ENCODE assay signal across 23 mouse cellular contexts in genomic region chr4:149844971-149845370, GRCm38 (mm10).
DNase-seq lines count a peak whose midpoint lies in the region; ATAC-seq and TF ChIP-seq lines count a peak whose summit lies in the region.
"Had no signal": no experiment of that assay in that cellular context is flagged by ENCODE, and none has a peak within 500 bp of the region (broad histone marks: within the 10 kb centered on the region; RNA-seq: fewer than 3 reads in every experiment).

No protein-coding gene starts in this region.

- WGBS in intestine, embryonic 15.5 days, result 54% methylated on average over 10 of the region's 10 CpGs
- 57% methylated on average over 10 of the region's 10 CpGs for WGBS in intestine, postnatal 0 days
- 45% methylated on average over 10 of the region's 10 CpGs for WGBS in lung, postnatal 0 days
- WGBS in limb, embryonic 10.5 days, result 89% methylated on average over 10 of the region's 10 CpGs
- 89% methylated on average over 10 of the region's 10 CpGs for WGBS in midbrain, embryonic 13.5 days
- WGBS in thymus, adult 2 months, result 92% methylated on average over 10 of the region's 10 CpGs

- H3K4me2 ChIP-seq in intestine, embryonic 15.5 days (replicated peaks), result no peak overlapping the region
- no peak overlapping the region for H3K4me2 ChIP-seq in intestine, postnatal 0 days (replicated peaks; ENCODE audit: low read depth)
- no peak overlapping the region for H3K4me2 ChIP-seq in lung, postnatal 0 days (replicated peaks; ENCODE audit: low read depth, low read length)
- no peak overlapping the region for H3K4me2 ChIP-seq in midbrain, embryonic 13.5 days (replicated peaks)
- H3K4me2 ChIP-seq: embryonic facial prominence, embryonic 15.5 days; forebrain, embryonic 15.5 days; heart, embryonic 13.5 days; hindbrain, embryonic 12.5 days; liver, embryonic 11.5 days; neural tube, embryonic 12.5 days had no signal

- no peak for ATAC-seq in intestine, embryonic 15.5 days
- ATAC-seq in intestine, postnatal 0 days, result no peak
- 0 out of 2 replicates have a peak, but pooled peaks have one; percentile 6 for ATAC-seq in lung, postnatal 0 days
- ATAC-seq in midbrain, embryonic 13.5 days, result no peak
- ATAC-seq: forebrain, embryonic 15.5 days; liver, postnatal 0 days had no signal

- no peaks in the 10 kb centered on the region for H3K36me3 ChIP-seq in intestine, embryonic 15.5 days
- no peaks in the 10 kb centered on the region for H3K36me3 ChIP-seq in intestine, postnatal 0 days (ENCODE audit: control insufficient read depth, insufficient read depth)
- H3K36me3 ChIP-seq in lung, postnatal 0 days (ENCODE audit: insufficient read depth, low read length), result no peaks in the 10 kb centered on the region
- H3K36me3 ChIP-seq in limb, embryonic 10.5 days, result no peaks in the 10 kb centered on the region
- H3K36me3 ChIP-seq in midbrain, embryonic 13.5 days, result no peaks in the 10 kb centered on the region
- no peaks in the 10 kb centered on the region for H3K36me3 ChIP-seq in thymus, adult 2 months (ENCODE audit: control insufficient read depth, insufficient read depth, low read length)
- H3K36me3 ChIP-seq: embryonic facial prominence, embryonic 15.5 days; forebrain, embryonic 15.5 days; heart, embryonic 13.5 days; hindbrain, embryonic 12.5 days; neural tube, embryonic 12.5 days had no signal

- no peak for DNase-seq in lung, postnatal 0 days (ENCODE audit: low spot score)
- no peak for DNase-seq in lung, postnatal 14 days
- DNase-seq in limb, embryonic 10.5 days (ENCODE audit: low spot score), result no peak
- no peak for DNase-seq in thymus, adult 2 months
- DNase-seq: adrenal gland, adult 8-10 months; cerebellum, adult 2 months; cerebellum, postnatal 25 days; heart, postnatal 14 days; layer of hippocampus, adult 9-11 months; liver, postnatal 0 days; lung, postnatal 10 days; midbrain, embryonic 14.5 days; retina, postnatal 1 day; thymus, postnatal 14 days had no signal

- no peaks in the 10 kb centered on the region for H3K27me3 ChIP-seq in intestine, embryonic 15.5 days (replicated peaks)
- no peaks in the 10 kb centered on the region for H3K27me3 ChIP-seq in intestine, postnatal 0 days (replicated peaks; ENCODE audit: control insufficient read depth, insufficient read depth, low read length)
- H3K27me3 ChIP-seq in lung, postnatal 0 days (replicated peaks; ENCODE audit: insufficient read depth, low read length), result no peaks in the 10 kb centered on the region
- H3K27me3 ChIP-seq in limb, embryonic 10.5 days (ENCODE audit: low read depth, poor library complexity, severe bottlenecking), result no peaks in the 10 kb centered on the region
- no peaks in the 10 kb centered on the region for H3K27me3 ChIP-seq in midbrain, embryonic 13.5 days
- no peaks in the 10 kb centered on the region for H3K27me3 ChIP-seq in thymus, adult 2 months (ENCODE audit: control insufficient read depth, insufficient read depth, low read length)
- H3K27me3 ChIP-seq: embryonic facial prominence, embryonic 15.5 days; forebrain, embryonic 15.5 days; heart, embryonic 13.5 days; hindbrain, embryonic 12.5 days; neural tube, embryonic 12.5 days had no signal

- no peak for TF ChIP-seq POLR2A in thymus, adult 2 months (IDR thresholded peaks at IDR 0.05; ENCODE audit: control insufficient read depth, extremely low read depth, insufficient read depth, low read length, poor library complexity)

- no peak for TF ChIP-seq CTCF in intestine, postnatal 0 days (IDR thresholded peaks at IDR 0.05; ENCODE audit: low read depth)
- TF ChIP-seq CTCF in lung, postnatal 0 days (IDR thresholded peaks at IDR 0.05), result no peak
- TF ChIP-seq CTCF in thymus, adult 2 months (IDR thresholded peaks at IDR 0.05; ENCODE audit: borderline replicate concordance, control insufficient read depth, extremely low read depth, insufficient read depth, low read length, poor library complexity), result no peak

- TF ChIP-seq EP300 in lung, postnatal 0 days (IDR thresholded peaks at IDR 0.05), result no peak

- no peaks in the 10 kb centered on the region for H3K9me3 ChIP-seq in intestine, embryonic 15.5 days
- H3K9me3 ChIP-seq in intestine, postnatal 0 days (ENCODE audit: control insufficient read depth), result no peaks in the 10 kb centered on the region
- no peaks in the 10 kb centered on the region for H3K9me3 ChIP-seq in lung, postnatal 0 days (ENCODE audit: low read length)
- no peaks in the 10 kb centered on the region for H3K9me3 ChIP-seq in limb, embryonic 10.5 days (replicated peaks)
- no peaks in the 10 kb centered on the region for H3K9me3 ChIP-seq in midbrain, embryonic 13.5 days
- H3K9me3 ChIP-seq: embryonic facial prominence, embryonic 15.5 days; forebrain, embryonic 15.5 days; heart, embryonic 13.5 days; hindbrain, embryonic 12.5 days; neural tube, embryonic 12.5 days had no signal

- peaks cover 9% of the 10 kb centered on the region for H3K4me1 ChIP-seq in intestine, embryonic 15.5 days (replicated peaks)
- no peaks in the 10 kb centered on the region for H3K4me1 ChIP-seq in intestine, postnatal 0 days (replicated peaks; ENCODE audit: control insufficient read depth, insufficient read depth, low read length)
- no peaks in the 10 kb centered on the region for H3K4me1 ChIP-seq in lung, postnatal 0 days (ENCODE audit: insufficient read depth, low read depth, low read length)
- peaks cover 20% of the 10 kb centered on the region for H3K4me1 ChIP-seq in limb, embryonic 10.5 days
- H3K4me1 ChIP-seq in midbrain, embryonic 13.5 days (replicated peaks), result no peaks in the 10 kb centered on the region
- peaks cover 6% of the 10 kb centered on the region for H3K4me1 ChIP-seq in thymus, adult 2 months (replicated peaks; ENCODE audit: control insufficient read depth, insufficient read depth, low read length)

- no peak overlapping the region for H3K4me3 ChIP-seq in intestine, embryonic 15.5 days (replicated peaks)
- H3K4me3 ChIP-seq in intestine, postnatal 0 days (ENCODE audit: low read depth, low read length), result no peak overlapping the region
- no peak overlapping the region for H3K4me3 ChIP-seq in lung, postnatal 0 days (ENCODE audit: low read depth, low read length)
- no peak overlapping the region for H3K4me3 ChIP-seq in limb, embryonic 10.5 days
- no peak overlapping the region for H3K4me3 ChIP-seq in midbrain, embryonic 13.5 days (replicated peaks)
- H3K4me3 ChIP-seq in thymus, adult 2 months (ENCODE audit: control insufficient read depth, insufficient read depth, low read length), result no peak overlapping the region
- H3K4me3 ChIP-seq: embryonic facial prominence, embryonic 15.5 days; forebrain, embryonic 15.5 days; heart, embryonic 13.5 days; hindbrain, embryonic 12.5 days; neural tube, embryonic 12.5 days had no signal

- 0 out of 2 replicates have a peak overlapping the region, but pooled peaks have one; percentile 3 for H3K27ac ChIP-seq in intestine, embryonic 15.5 days
- no peak overlapping the region for H3K27ac ChIP-seq in intestine, postnatal 0 days (ENCODE audit: low read depth, low read length)
- no peak overlapping the region for H3K27ac ChIP-seq in lung, postnatal 0 days (ENCODE audit: low read length)
- H3K27ac ChIP-seq in limb, embryonic 10.5 days, result peak overlapping the region; percentile 7; the same call in 1 of the 2 replicates
- H3K27ac ChIP-seq in midbrain, embryonic 13.5 days, result no peak overlapping the region
- H3K27ac ChIP-seq in thymus, adult 2 months (ENCODE audit: control insufficient read depth, insufficient read depth, low read length), result no peak overlapping the region
- H3K27ac ChIP-seq: embryonic facial prominence, embryonic 15.5 days; forebrain, embryonic 15.5 days; heart, embryonic 13.5 days; hindbrain, embryonic 12.5 days; neural tube, embryonic 12.5 days had no signal

- no peak overlapping the region for H3K9ac ChIP-seq in intestine, embryonic 15.5 days
- no peak overlapping the region for H3K9ac ChIP-seq in intestine, postnatal 0 days (ENCODE audit: low read depth, low read length)
- H3K9ac ChIP-seq in lung, postnatal 0 days (replicated peaks; ENCODE audit: low read depth), result no peak overlapping the region
- no peak overlapping the region for H3K9ac ChIP-seq in midbrain, embryonic 13.5 days (replicated peaks)
- H3K9ac ChIP-seq: embryonic facial prominence, embryonic 15.5 days; forebrain, embryonic 15.5 days; heart, embryonic 13.5 days; hindbrain, embryonic 12.5 days; liver, postnatal 0 days; neural tube, embryonic 12.5 days had no signal

Comparison
In these comparisons a context has a peak if more than half of its experiments do, and no peak if none do; other contexts are left out.
1. H3K27ac ChIP-seq: peak in intestine, embryonic 15.5 days (single experiment) and limb, embryonic 10.5 days (single experiment); none in intestine, postnatal 0 days (single experiment), lung, postnatal 0 days (single experiment), midbrain, embryonic 13.5 days (single experiment) and thymus, adult 2 months (single experiment).